Mouse (Mus musculus) ovary, postnatal 14 days (tissue): ENCODE data around the gene Ptpn23.
"Not testable (repeated sequence)": the region's sequence is repeated elsewhere in the genome, so short reads cannot be mapped to it uniquely, and the experiment has no call there.

Source experiments
- DNase-seq: peaks from one replicate; pipeline ENCODE4 v3.0.0; 2022; ENCODE audit warnings: low spot score

Ptpn23 gene

DNA sequence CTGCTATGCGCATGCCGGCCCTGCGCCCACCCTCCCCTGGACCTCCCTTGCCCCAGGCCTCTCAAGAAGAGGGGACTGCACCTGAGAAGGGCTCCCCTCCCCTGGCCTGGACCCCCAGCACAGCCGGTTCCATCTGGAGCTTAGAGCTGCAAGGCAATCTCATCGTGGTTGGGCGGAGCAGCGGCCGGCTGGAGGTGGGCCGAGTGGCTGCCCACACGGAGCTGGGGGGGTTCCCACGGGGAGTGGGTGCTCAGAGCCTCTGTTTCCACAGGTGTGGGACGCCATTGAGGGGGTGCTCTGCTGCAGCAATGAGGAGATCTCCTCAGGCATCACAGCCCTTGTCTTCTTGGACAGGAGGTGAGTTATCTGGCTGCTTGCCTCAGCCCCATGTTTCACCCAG, 26.7 kb downstream of the Ptpn23 start:
- DNase-seq = no peak

DNA sequence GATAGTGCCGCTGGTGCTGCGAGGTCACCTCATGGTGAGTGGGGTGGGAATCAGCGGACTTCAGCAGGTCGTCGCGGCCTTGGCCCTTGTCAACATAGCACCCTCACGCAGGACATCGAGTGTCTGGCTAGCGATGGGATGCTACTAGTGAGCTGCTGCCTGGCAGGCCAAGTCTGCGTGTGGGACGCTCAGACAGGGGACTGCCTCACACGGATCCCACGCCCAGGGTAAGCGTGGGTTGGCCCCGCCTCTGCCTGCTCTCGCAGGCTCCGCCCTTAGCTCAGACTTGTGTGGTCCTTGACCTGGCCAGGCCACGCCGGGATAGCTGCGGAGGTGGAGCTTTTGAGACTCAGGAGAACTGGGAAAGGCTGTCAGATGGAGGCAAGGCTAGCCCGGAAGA, 27.4 kb downstream of the Ptpn23 start:
- DNase-seq = no peak

DNA sequence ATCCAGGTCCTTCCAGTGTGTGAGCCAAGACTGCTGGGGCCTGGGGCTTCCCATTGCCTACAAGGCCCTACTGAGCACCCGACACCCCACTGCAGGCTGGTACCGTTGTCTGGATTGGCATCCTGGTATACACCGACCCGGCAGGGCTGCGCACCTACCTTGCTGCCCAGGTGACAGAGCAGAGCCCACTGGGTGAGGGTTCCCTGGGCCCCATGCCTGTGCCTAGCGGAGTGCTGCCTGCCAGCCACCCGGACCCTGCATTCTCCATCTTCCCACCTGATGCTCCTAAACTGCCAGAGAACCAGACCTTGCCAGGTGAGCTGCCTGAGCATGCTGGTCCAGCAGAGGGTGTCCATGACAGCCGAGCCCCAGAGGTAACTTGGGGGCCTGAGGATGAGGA, 28.7 kb downstream of the Ptpn23 start:
- no peak for DNase-seq

DNA sequence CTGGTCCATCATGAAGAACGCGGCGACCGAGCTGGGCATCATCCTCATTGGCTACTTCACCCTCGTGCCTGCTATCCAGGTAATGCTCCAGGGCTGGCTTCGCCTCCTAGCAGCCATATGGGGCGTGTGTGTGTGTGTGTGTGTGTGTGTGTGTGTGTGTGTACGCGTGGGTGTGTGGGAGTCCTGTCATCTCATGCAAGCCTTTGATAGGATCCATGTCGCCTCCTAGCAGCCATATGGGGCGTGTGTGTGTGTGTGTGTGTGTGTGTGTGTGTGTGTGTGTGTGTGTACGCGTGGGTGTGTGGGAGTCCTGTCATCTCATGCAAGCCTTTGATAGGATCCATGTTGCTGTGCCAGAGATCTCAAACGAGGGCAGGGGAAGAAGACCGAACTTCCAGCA, 30.4 kb downstream of the Ptpn23 start:
- not testable (repeated sequence) for DNase-seq

DNA sequence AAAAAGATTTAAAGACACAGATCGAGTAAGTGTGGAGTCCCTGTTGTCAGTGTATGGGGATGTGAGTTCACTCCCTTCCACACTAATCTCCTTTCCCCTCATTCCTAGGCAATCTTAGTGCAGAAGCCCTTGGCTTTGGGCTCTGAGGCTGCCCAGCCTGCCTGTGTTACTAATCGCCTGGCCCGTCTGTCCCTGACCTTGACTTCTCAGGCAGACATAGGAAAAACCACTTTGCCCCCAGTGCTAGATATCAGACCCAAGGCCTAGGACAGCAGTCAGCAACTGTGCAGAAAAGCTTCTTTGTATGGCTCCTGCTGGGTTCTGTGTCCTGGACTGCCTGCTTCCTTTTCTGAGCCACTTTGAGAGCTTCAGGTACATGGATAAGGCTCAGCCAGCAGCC, 32.3 kb downstream of the Ptpn23 start:
- no peak for DNase-seq

DNA sequence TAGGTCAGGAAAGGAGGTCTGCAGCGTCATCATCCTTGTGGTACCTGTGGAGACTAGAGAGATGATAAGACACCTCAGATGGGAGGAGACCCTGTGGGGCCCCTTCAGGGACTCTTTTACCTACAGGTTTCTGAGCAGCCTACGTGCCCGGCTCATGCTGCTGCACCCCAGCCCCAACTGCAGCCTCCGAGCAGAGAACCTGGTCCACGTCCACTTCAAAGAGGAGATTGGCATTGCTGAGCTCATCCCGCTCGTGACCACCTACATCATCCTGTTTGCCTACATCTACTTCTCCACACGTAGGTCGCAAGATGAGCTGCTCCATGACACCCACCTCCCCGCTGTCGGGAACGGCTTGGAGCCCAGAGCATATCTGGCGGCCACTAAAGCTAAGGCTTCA, 34.1 kb downstream of the Ptpn23 start:
- DNase-seq = no peak

DNA sequence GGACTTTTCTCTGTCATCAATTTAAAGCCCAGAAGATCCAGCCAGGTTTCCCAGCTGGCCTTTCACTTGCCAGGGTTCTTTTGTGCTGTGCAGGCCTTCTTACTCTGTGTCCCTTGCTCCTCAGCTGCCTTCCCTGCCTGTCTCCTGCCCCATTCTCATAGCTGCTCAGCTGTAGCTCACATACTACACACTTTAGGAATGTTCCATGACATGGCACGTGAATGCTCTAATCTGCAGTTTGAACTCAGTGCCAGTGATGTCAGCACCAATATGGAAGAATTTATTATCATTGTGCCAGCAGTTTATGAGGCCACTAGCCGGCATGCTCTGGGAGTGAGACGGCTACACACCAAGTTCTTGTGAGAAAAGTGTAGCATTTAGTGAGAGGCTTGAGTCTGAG, 38.2 kb downstream of the Ptpn23 start:
- no peak for DNase-seq

DNA sequence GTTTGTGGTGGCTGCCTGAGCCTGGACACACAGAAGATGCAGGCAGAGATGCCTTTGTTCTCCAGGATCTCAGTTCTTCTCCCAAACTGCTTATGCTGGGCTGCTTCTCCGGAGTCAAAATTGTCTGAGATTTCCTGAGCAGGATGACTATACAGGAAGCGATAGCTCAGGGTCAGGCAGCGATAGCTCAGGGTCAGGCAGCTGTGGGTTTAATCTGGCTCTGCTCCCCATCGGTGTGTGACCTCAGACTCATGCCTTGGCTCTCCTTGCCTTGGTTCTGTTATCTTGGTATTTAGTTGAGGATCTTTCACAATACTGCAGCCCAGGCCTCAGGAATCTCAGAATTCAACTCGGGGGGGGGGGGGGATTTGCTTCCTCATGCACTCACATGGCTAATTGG, 41.3 kb downstream of the Ptpn23 start:
- DNase-seq = no peak

DNA sequence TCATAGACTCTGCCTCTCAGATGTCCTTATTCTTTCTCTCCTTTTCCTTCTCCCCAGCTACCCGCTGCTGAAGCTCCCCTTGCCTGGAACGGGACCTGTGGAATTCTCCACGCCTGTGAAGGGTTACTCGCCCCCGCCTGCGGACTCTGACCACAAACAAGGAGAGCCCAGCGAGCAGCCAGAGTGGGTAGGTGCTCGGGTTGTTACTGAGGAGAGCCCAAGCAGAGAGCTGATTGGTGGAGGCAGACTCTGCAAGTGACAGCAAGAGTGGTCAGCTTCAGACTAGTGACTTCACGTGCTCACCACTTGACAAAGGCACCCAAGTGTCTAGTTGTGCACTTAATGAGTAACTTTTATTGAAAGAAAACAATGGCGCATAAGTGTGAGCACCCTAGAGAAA, 45.7 kb downstream of the Ptpn23 start:
- DNase-seq = no peak

DNA sequence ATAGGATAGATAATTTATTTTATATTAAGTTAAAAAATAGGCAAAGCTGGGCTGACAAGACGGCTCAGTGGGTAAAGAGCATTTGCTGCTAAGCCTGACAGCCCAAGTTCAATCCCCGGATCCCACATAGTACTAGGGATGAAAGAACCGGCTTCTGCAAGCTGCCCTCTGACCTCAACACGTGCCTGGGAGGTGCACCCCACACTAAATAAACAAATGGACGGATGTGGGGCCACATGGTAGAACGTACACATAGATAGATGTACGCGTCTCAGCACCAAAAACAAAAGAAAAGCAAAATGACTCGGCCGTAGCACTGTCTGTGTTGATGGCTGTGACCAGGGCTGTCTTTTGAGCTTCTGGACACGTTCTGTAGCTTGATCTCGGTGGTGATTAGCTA, 46.7 kb downstream of the Ptpn23 start:
- DNase-seq = no peak

DNA sequence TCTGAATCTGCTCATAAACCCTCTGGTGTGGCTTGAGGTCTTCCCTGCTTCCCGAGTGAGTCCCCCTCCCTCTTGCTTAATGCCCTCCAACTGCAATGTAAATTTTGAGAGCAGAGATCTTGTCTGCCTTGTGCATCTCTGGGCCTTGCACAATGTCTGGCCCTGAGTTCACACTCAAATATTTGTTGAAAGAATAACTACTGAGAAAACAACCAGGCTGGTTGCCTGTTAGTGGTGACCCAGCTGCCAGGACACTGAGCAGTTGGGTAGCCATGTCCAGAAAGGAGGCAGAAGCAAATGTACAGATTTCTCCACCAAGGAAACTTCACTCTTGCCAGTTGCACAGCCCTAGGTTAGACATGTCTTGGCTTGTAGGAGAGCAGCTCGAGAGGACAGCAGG, 49.7 kb downstream of the Ptpn23 start:
- no peak for DNase-seq

DNA sequence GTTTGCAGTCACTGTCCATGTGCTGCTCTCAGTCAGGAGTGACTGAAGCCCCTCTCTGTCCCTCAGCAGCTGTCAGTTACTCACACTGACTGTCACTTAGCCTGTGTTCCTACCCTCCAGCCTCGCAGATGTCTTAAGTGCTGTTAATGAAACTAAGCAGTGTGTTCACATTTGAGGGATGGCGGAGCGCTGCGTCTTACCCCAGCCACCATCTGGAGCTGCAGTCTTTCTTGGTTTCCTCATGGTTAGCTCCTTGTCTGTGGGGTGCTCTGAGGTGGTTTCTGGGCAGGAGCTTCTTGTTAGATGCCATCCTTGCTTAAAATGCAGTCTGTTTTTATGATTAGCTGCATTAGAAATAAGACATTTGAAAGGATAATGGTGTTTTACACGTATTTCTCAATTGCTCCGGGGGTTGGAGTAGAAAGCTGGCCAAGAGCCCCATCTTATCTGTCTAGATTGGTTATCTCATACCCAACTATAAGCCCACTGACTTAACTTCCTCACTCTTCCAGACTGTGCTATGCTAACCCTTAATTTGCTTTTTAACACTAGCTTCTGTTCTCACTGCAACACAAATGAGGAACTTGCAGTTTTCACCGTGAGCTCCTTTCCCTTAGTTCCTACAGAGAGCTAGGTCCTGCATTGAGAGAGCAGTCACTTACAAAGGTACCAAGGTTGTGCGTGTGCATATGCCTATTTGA, 55.9 kb downstream of the Ptpn23 start:
- no peak for DNase-seq

DNA sequence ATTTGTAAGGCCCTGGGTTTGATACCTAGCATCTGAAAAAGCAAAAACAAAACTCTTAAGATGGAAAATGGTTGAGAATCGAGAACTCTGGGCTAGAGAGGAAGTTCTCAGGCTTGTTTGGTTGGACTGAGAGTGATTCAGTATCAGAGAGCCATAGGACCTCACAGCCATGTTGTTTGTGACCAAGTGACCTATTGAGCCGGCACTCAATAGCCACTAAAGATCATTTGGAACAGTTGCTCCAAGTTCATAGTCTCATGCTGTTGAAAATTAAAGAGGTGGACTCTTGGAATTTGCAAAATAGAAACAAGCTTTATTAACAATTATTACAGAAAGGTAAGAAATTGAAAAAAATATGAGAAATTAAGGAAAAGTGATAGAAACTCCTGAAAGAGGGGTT, 56.7 kb downstream of the Ptpn23 start:
- no peak for DNase-seq

DNA sequence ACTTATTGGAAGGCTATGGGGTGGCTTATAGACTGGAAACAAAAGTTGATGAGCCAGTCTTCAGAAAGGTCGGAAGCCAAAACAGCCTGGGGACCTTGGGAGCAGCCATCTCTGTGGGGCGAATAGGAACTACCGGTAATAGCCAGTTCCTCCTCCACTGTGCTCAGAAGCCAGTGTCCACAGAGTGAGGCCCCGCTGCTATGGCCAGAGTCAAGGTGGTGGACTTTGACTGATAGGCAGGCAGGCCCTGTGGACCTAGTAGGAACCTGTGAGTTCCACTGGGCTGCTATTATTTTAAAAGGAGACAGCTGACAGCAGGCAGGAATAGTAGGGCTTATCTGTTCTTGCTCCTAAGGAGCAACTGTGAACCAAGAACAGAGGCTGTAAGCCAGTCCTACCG, 57.4 kb downstream of the Ptpn23 start:
- no peak for DNase-seq

DNA sequence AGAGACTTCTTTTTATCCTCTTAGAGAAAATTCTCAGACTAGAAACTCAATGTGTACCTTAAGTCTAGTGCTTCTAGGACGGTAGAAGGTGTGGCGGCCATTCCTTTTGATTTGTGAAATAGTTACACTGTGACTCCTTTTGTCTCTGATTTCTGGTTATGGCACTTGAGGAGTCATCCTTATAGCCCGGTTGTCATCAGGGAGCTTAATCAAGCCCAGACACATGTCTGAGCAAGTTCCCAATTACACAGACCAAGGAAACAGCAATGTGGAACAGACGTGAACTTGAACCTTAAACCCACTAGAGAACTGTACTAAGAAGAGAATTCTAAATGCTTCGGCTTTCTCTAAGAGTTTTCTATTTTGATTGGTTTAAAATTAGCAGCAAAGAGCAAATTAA, 57.8 kb downstream of the Ptpn23 start:
- DNase-seq = no peak

DNA sequence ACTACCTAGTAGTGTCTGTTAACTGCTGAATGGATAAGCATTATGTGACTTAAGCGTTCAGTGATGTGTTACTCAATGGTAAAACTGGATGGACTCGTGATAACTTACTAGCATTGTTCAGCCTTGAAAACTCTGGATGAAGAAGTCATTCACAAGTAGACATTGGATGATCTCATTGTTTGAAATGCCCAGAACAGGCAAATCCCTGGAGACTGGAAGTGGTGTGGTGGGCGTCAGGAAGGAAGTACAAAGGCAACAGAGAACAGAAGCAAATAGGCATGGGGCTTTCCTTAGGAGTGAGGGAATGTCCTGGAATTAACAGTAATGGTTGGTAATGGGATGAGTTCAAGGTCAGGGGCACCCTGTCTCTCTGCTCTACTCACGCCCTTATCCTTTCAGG, 59.1 kb downstream of the Ptpn23 start:
- DNase-seq = no peak

DNA sequence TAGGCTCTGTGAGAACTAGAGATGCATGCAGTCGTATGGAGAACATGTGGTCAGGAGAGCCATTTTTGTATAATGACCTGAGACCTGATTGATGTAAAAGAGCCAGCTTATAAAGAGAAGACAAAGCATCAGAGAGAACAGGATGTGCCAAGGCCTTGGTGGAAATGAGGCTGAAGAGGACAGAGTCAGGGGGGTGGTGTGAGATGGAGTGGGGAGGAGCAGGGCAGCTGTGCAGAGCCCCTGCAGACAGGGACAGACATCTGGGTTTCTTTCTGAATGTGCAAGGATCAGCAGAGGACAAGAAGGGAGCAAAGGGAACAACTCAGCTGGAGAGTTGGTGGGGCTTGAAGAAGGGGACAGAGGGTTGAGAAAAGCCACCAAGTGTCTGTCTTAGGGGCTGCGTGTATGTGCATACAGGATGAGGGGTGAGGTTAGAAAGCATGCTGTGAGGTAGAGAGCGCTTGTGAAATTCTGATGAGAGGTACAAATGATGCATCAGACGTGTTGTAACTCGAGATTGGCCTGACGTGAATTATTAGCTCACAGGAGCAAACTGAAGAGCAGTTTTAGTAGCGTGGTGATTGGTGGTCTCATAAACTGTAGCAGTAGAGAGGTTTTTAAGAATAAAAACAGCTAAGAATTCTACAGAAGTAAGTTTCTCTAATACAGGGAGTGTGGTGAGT, 62.8 kb downstream of the Ptpn23 start:
- DNase-seq = no peak

DNA sequence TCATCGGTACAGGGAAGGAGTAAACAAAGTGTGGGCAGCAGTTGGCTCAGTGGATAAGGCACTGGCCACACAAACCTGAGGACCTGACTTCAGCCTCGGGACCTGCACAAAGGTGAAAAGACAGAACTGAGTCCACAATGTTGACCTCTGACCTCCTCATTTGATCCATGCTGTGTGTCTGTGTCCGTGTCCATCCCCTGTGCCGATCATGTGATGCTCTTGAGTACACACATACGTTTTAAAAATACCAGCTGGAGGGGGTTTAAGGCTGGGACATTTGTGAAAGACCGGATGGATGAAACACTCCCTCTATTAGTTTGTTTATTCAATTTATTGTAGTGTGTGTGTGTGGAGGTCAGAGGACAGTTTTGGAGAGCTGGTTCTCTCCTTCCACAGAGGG, 64.2 kb downstream of the Ptpn23 start:
- DNase-seq = no peak

DNA sequence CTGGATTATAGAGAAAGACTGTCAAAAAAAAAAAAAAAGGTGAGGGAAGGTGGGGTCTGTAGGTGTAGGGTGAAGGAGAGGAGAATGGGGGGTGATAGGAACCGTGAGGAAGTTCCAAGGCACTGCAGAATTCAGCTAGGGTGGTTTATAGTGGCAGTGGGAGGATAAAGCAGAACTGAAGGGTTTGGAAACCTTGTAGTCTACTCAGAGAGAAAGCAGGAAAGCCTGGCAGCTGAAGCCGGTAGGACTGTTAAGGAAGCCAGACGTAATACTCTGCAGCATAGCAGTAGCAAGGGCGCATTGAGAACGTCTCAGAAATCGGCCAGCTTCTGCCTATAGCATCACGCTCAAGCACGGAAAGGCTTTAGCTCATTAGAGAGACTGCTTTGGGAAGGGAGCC, 66.0 kb downstream of the Ptpn23 start:
- DNase-seq = no peak

DNA sequence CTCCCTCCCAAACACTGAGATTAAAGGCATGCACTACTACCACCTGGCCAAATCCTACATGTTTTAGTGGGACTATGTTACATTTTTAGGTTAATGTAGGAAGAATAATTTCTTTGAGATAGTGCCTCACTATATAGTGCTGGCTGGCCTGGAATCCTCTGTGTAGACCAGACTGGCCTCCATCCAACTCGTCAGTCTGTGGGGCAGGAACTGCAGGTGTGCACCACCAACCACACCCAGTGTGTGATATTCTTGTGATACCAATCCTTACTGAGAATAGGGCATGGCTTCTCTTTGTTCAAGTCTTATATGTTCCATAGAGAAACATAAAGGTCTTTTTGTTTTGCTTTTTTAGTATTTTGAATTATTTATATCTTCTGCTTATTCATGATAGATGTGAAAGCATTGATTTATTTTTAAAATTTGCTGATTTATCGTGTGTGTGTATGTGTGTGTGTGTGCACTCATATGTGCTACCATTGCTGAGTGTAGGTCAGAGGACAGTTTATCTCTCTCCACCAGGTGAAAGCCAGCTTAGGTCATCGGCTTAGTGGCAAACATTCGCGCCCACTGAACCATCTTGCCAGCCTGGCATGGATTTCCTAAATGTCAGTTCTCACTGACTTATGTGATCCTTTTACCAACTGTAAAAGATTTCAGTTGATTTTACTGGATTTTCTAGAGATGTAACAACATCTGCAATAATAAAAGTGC, 67.8 kb downstream of the Ptpn23 start:
- DNase-seq = no peak
